Mouse (Mus musculus) midbrain, embryonic 14.5 days (tissue): ENCODE data around the gene Rnaseh2a. TPM values are rescaled to one million over a fixed set of nuclear protein-coding genes. Genes with fewer than 3 reads are reported as not detected.

Experiments used
- ATAC-seq: fragments of 200-750 bp; cut with Nextera tagmentation; 2 replicates; pipeline ENCODE4 v1.8.0; 2017; ENCODE audit warnings: moderate number of reproducible peaks, moderate library complexity; ENCODE audit not compliant: low FRiP score, low TSS enrichment
- DNase-seq: peaks from one replicate; pipeline ENCODE4 v3.0.0-alpha.2; 2015
- H3K27ac ChIP-seq: fragments of 300-500 bp; sonication (generic); replicated peaks from 2 replicates; pipeline ENCODE4 v1.5.1; 2014; ENCODE audit warnings: mild to moderate bottlenecking, low read depth, low read length, moderate library complexity
- H3K27me3 ChIP-seq: fragments of 300-500 bp; sonication (generic); 2 replicates; pipeline ENCODE4 v1.6.1; 2014; ENCODE audit warnings: low read length, control low read depth, mixed read lengths; ENCODE audit not compliant: control insufficient read depth, insufficient read depth
- H3K36me3 ChIP-seq: fragments of 300-500 bp; sonication (generic); 2 replicates; pipeline ENCODE4 v1.6.1; 2014; ENCODE audit warnings: low read length, control low read depth; ENCODE audit not compliant: control insufficient read depth, insufficient read depth
- H3K4me1 ChIP-seq: fragments of 300-500 bp; sonication (generic); 2 replicates; pipeline ENCODE4 v1.6.1; 2014; ENCODE audit warnings: mild to moderate bottlenecking, antibody characterized with exemption, low read length, control low read depth; ENCODE audit not compliant: control insufficient read depth, insufficient read depth
- H3K4me2 ChIP-seq: fragments of 300-500 bp; sonication (generic); 2 replicates; pipeline ENCODE4 v1.6.1; 2014; ENCODE audit warnings: mild to moderate bottlenecking, low read length, moderate library complexity
- H3K4me3 ChIP-seq: fragments of 300-500 bp; sonication (generic); replicated peaks from 2 replicates; pipeline ENCODE4 v1.5.1; 2014; ENCODE audit warnings: low read depth, low read length
- H3K9ac ChIP-seq: fragments of 300-500 bp; sonication (generic); replicated peaks from 2 replicates; pipeline ENCODE4 v1.6.1; 2014; ENCODE audit warnings: mild to moderate bottlenecking, low read length, moderate library complexity
- H3K9me3 ChIP-seq: fragments of 300-500 bp; sonication (generic); 2 replicates; pipeline ENCODE4 v1.6.1; 2016; ENCODE audit warnings: low read length, control low read depth, mixed read lengths; ENCODE audit not compliant: control insufficient read depth
- WGBS: fragments of 180-500 bp; shearing (Covaris S2); extraction: QIAGEN DNeasy Blood & Tissue Kit; methylation state at CpG from one replicate; pipeline ENCODE4 v1.1.7; 2014; 5-methylcytosine and 5-hydroxymethylcytosine counted together
- polyA plus RNA-seq: library from polyadenylated mRNA; unstranded; fragments of >200 nt; fragmentation: Nextera tagmentation; extraction: Ambion mirVana; gene quantifications from 2 replicates; pipeline ENCODE4 v1.2.1, GENCODE M21; 2014

The Rnaseh2a gene
- polyA plus RNA-seq, 1 experiment from 2014 or later: 51.7 TPM

DNA sequence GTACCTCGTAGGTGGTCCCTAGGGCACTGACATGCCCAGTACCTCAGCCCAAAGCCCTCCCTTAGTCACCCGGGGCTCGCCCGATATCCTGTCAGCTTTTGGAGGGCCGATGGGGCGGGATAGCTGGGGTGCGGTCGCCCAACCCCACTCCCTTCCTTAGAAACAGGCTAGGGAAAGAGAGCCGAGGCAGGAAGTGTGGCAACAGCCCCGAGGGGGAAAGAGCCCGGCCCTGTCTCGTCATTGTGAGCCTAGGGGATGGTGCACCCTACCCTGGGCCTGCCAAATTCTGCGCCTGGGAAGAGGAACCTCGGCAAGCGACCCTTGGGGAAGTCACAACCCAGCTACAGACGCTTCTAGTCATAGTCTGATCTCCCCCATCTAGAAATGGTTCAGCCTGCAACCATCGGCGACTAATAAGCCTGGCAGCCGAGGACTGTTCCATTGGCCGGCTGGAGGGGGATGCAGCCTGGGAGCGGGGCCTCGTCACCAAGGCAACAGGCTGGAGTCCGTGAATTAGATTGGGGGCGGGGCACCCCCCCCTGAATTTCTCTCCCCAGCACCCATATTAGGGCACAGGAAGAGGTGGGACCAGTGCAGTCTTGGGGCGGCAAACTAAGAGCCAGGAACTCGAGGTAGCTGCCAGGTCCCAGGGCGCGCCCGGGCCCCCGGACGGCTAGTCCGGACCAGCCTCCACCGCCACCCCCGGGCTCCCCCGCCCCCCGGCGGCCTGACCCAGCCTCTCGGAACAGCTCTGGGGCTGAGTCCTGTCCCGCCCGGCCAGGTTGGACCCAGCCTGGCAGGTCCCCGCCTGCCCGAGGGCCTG is 10.2 kb upstream of the Rnaseh2a start:
- 2% methylated on average over 42 of the region's 42 CpGs for WGBS
- ATAC-seq (peak; percentile 36), DNase-seq (peak; percentile 94)
- H3K27ac ChIP-seq: 0 out of 2 replicates have a peak overlapping the region, but pooled peaks have one; percentile 37
- peak overlapping the region; percentile 99 for H3K4me2 ChIP-seq
- peak overlapping the region; percentile 36; the same call in 1 of the 2 replicates for H3K9ac ChIP-seq
- peak overlapping the region; percentile 31 for H3K4me3 ChIP-seq
- H3K9me3 ChIP-seq: no peaks in the 10 kb centered on the region
- peaks cover 59% of the 10 kb centered on the region for H3K4me1 ChIP-seq
- peaks cover 1% of the 10 kb centered on the region; the same call in 1 of the 2 replicates for H3K36me3 ChIP-seq
- peaks cover 18% of the 10 kb centered on the region for H3K27me3 ChIP-seq

DNA sequence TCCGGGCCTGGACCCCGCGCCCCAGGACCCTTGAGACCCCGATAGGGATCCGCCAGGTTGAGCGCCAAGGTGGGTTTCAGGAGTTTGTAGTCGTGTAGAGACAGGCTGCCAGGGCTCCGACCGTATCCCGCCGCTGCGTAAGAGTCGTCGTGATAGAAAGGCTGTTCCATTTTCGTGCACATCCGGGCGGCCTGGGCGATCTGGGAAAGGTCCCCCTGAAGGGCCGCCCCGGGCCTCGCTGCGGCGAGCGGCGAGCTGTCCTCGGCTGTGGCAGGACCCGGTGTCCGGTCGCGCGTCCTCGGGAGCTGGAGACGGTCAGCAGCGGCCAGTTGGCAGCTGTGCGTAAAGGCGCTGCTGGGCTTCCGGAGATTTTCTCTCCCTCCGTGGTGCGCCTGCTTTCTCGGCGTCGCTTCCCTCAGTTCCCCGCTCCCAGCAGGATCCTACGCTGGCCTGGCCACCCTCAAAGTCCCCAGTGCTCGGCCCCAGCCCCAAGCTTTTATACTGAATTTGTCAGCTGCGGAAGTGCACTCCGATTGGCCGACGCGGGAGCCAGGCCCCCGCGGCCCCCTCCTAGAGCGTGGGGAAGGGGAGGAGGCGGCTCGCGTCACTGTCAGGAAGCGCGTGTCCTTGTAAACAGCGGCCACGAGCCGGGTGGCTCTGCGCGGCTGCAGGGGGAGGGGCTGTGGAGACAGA is 8.8 kb upstream of the Rnaseh2a start, which contains the start of gene Junb:
Junb (minus strand) TSS at position 471 of the 693 bp plus-strand sequence.
- H3K27ac ChIP-seq: 0 out of 2 replicates have a peak within 1 kb of the TSS, but pooled peaks have one; percentile 13
- H3K4me2 ChIP-seq: peak within 1 kb of the TSS; percentile 99
- WGBS: under 1% methylated on average over 63 of the region's 63 CpGs
- peak within 1 kb of the TSS; percentile 54 for H3K9ac ChIP-seq
- H3K9me3 ChIP-seq: no peaks in the 10 kb centered on the region
- H3K27me3 ChIP-seq: peaks cover 18% of the 10 kb centered on the region
- peak; percentile 49; the same call in 1 of the 2 replicates for ATAC-seq
- peaks cover 15% of the 10 kb centered on the region for H3K36me3 ChIP-seq
- DNase-seq: peak; percentile 91
- peaks cover 56% of the 10 kb centered on the region for H3K4me1 ChIP-seq
- H3K4me3 ChIP-seq: peak within 1 kb of the TSS; percentile 49

- Histone ChIP-seq H3K4me1 (peaks cover 56% of the 10 kb centered on the region), H3K27me3 (peaks cover 18% of the 10 kb centered on the region), H3K4me3 (peak overlapping the region; percentile 49), H3K36me3 (peaks cover 23% of the 10 kb centered on the region), H3K9ac (peak overlapping the region; percentile 54), H3K27ac (0 out of 2 replicates have a peak overlapping the region, but pooled peaks have one; percentile 13), H3K4me2 (peak overlapping the region; percentile 99), H3K9me3 (no peaks in the 10 kb centered on the region)
- WGBS: 2% methylated on average over 70 of the region's 70 CpGs
- ATAC-seq: no peak
- DNase-seq: peak; percentile 68
Measured at GRCm38 (mm10) chr8:84977435-84978247, 8.1 kb upstream of the Rnaseh2a start.

DNA sequence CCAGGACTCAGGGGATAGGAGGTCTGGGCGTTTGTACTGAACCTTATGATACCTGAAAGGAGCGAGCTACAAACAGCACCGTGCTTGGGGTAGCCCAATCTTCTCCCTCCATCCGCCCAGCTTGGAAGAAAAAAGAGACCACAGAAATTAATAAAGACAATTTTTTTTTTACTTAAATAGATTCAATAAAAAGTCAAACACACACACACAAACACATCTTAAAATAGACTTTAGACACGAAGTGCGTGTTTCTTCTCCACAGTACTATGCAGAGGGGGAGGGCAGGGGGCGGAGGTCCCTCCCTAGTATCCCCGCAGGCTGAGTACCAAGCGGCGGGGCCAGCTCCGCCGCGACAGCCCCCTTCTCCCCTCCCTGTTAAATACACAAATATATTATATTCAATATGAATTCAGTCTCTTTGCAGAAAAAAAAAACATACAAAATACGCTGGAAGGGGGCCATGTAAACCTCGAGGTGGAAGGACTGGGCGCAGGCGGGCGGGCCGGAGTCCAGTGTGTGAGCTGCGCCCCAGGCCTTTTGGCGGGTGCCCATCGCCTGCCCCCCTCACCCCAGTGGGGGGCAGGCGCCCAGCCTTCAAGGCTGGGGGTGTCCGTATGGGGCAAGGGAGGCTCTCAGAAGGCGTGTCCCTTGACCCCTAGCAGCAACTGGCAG is 7.3 kb upstream of the Rnaseh2a start:
- peaks cover 30% of the 10 kb centered on the region for H3K36me3 ChIP-seq
- H3K4me1 ChIP-seq: peaks cover 56% of the 10 kb centered on the region
- H3K27ac ChIP-seq: no peak overlapping the region
- H3K27me3 ChIP-seq: peaks cover 18% of the 10 kb centered on the region
- H3K9ac ChIP-seq: peak overlapping the region; percentile 43
- no peak for DNase-seq
- peak overlapping the region; percentile 99 for H3K4me2 ChIP-seq
- H3K4me3 ChIP-seq: peak overlapping the region; percentile 49
- no peaks in the 10 kb centered on the region for H3K9me3 ChIP-seq
- ATAC-seq: no peak
- 2% methylated on average over 25 of the region's 25 CpGs for WGBS

- H3K4me3 ChIP-seq: peak overlapping the region; percentile 49
- H3K9me3 ChIP-seq: no peaks in the 10 kb centered on the region
- H3K36me3 ChIP-seq: peaks cover 37% of the 10 kb centered on the region
- H3K27me3 ChIP-seq: peaks cover 18% of the 10 kb centered on the region
- H3K27ac ChIP-seq: 0 out of 2 replicates have a peak overlapping the region, but pooled peaks have one; percentile 32
- ATAC-seq (peak; percentile 83), DNase-seq (peak; percentile 95)
- WGBS: under 1% methylated on average over 61 of the region's 61 CpGs
- peak overlapping the region; percentile 99 for H3K4me2 ChIP-seq
- peaks cover 52% of the 10 kb centered on the region for H3K4me1 ChIP-seq
- peak overlapping the region; percentile 43 for H3K9ac ChIP-seq
Measured at GRCm38 (mm10) chr8:84976031-84976762, 6.6 kb upstream of the Rnaseh2a start.

GRCm38 (mm10) chr8:84975434-84975833 is 5.9 kb upstream of the Rnaseh2a start:
- 29% methylated on average over 7 of the region's 7 CpGs for WGBS
- Histone ChIP-seq H3K4me2 (peak overlapping the region; percentile 99), H3K27me3 (peaks cover 18% of the 10 kb centered on the region), H3K9me3 (no peaks in the 10 kb centered on the region), H3K9ac (no peak overlapping the region), H3K36me3 (peaks cover 44% of the 10 kb centered on the region), H3K27ac (no peak overlapping the region), H3K4me3 (no peak overlapping the region), H3K4me1 (peaks cover 54% of the 10 kb centered on the region)
- DNase-seq (peak; percentile 74), ATAC-seq (no peak)

DNA sequence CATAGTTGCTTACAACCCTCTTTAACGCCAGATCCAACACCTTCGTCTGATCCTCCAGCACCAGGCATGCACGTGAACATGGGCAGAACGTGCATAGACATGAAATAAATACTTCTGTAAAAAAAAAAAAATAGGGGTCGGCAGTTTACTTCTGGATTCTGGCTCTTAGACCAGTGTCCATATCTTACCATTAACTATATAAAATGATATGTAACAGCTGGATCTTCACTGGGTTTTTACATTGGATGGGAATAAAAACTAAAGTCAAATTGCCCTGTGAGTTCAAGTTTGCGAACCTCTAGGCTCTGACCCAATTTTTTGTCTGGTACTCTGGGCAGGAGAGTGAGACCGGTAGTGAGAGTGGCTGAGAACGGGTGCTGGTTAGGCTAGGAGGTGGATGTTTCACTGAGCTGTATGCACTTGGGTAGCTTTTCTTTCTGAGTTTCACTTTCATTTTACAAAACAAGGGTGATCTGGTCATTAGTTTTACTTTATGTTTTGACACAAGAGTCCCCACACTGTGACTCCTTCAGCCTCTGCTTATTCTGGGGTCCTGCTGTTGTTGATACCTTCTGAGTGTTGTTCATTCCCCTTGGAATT is 5.1 kb upstream of the Rnaseh2a start:
- Histone ChIP-seq H3K9me3 (no peaks in the 10 kb centered on the region), H3K27ac (no peak overlapping the region), H3K36me3 (peaks cover 44% of the 10 kb centered on the region), H3K9ac (no peak overlapping the region), H3K4me1 (peaks cover 48% of the 10 kb centered on the region), H3K4me3 (no peak overlapping the region), H3K27me3 (peaks cover 18% of the 10 kb centered on the region), H3K4me2 (no peak overlapping the region)
- DNase-seq (no peak), ATAC-seq (no peak)
- 82% methylated on average over 8 of the region's 8 CpGs for WGBS
